Mouse (Mus musculus) MEL (cell line): ENCODE measurements at regions not wholly inside any gene's neighbourhood (a gene's known extent, or its start where the extent isn't known, plus 50 kb on each side); places are given as distances from the start of the nearest gene placed in this dataset.

Experiments
- CTCF ChIP-seq, 3 experiments: IDR thresholded peaks in 2 of 3; conservative IDR thresholded peaks in 1 of 3; 2 replicates each; pipeline ENCODE4 v1.5.1; 2011 to 2012; ENCODE audit warnings: low read length in 3 of 3, low read depth in 2 of 3, mild to moderate bottlenecking in 2 of 3, improper control_type of control experiment in 1 of 3, inconsistent platforms in 1 of 3, mixed read lengths in 1 of 3, moderate library complexity in 1 of 3; ENCODE audit not compliant: control insufficient read depth in 1 of 3, insufficient read depth in 1 of 3, poor library complexity in 1 of 3, severe bottlenecking in 1 of 3
- GABPA ChIP-seq: IDR thresholded peaks from 2 replicates; pipeline ENCODE4 v1.6.1; 2012; ENCODE audit warnings: low read depth, mild to moderate bottlenecking, inconsistent platforms, low read length, improper control_type of control experiment, moderate library complexity
- MXI1 ChIP-seq: IDR thresholded peaks from 2 replicates; pipeline ENCODE4 v1.6.1; 2011; ENCODE audit warnings: mild to moderate bottlenecking, low read depth, low read length, improper control_type of control experiment
- POLR2AphosphoS2 ChIP-seq: IDR thresholded peaks from 2 replicates; pipeline ENCODE4 v1.6.1; 2011; ENCODE audit warnings: low read length, improper control_type of control experiment

DNA sequence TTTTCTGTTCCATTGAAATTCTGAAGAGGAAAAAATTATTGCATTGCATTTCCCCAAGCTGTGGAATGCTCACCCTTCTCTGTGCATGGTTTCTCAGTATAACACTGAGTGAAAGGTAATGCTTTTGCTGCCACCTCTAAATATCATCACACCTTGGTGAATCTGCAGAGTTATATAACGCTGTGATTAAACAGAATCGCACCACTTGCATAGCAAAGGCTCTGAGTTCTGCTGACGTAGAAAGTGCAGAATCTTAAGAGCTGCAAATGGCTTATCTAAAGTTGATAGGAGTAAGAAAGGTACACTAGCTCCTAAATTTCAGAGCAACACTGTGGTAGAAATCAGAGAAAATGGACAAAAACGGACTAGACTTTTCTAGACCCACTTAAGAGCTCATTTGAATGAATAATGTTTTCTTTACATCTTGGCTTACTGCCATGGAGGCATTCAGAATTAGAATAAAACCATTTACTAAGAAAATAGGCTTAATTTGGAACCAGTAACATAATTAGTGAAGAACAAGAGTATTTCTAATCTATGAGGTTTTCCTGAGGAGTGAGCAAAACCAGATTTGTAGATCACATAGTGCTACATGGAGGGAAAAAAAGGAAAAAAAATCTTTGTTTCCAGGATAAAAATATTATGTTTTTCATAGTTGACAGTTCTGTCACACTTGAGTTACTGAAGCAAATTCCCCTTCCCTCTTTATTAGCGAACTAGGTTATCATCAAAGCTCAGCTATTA, 641.2 kb downstream of the Cetn3 start:
- TF ChIP-seq GABPA = no peak
- no peak for TF ChIP-seq POLR2AphosphoS2
- no peak for TF ChIP-seq CTCF (IDR thresholded peaks at IDR 0.05 in 2 of 3, conservative IDR thresholded peaks at IDR 0.05 in 1 of 3; ENCODE audit: control insufficient read depth in 1 of 3, insufficient read depth in 1 of 3, low read depth in 2 of 3, low read length in 3 of 3, poor library complexity in 1 of 3, severe bottlenecking in 1 of 3)
- TF ChIP-seq MXI1 = no peak
